In the genomic region with DNA sequence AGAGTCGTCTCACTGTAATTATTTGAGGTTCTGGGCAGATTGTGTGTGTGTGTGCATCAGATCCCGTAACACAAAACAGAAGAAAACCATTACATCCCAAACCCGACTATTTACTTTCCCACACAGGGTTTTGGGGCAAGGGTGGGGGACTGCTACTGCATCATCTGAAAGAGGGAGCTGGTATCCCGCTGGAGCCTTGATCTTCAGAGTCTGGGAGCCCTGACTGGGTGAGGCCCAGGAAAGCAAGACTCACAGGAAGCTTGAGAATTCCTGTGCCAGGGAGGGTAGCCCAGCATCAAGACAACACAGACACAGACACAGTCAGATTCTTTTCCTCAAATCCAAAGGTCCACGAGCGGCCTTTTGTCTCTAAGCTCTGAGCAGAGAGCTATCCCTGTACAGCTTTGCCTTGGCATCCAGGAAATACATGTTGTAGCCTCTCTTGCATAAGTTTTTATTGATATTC, we compare ENCODE assay signal across 10 mouse cellular contexts. TPM values are rescaled to one million over a fixed set of nuclear protein-coding genes. Genes with fewer than 3 reads are reported as not detected.
DNase-seq lines count a peak whose midpoint lies in the region; ATAC-seq and TF ChIP-seq lines count a peak whose summit lies in the region.
"Had no signal": no experiment of that assay in that cellular context is flagged by ENCODE, and none has a peak within 500 bp of the region (broad histone marks: within the 10 kb centered on the region; RNA-seq: fewer than 3 reads in every experiment).

No protein-coding gene starts in this region.

- H3K36me3 ChIP-seq in stomach, embryonic 14.5 days (ENCODE audit: control insufficient read depth, insufficient read depth, low read length) = no peaks in the 10 kb centered on the region
- H3K36me3 ChIP-seq in stomach, postnatal 0 days (ENCODE audit: control insufficient read depth, insufficient read depth, low read length) = no peaks in the 10 kb centered on the region
- no peaks in the 10 kb centered on the region for H3K36me3 ChIP-seq in limb, embryonic 14.5 days (ENCODE audit: control insufficient read depth, insufficient read depth, low read length)
- H3K36me3 ChIP-seq in neural tube, embryonic 15.5 days = no peaks in the 10 kb centered on the region

- 0 out of 2 replicates have a peak overlapping the region, but pooled peaks have one; percentile 6 for H3K4me2 ChIP-seq in stomach, embryonic 14.5 days (replicated peaks; ENCODE audit: low read depth, low read length)
- no peak overlapping the region for H3K4me2 ChIP-seq in stomach, postnatal 0 days (replicated peaks; ENCODE audit: low read depth)
- peak overlapping the region; percentile 29; the same call in 1 of the 2 replicates for H3K4me2 ChIP-seq in limb, embryonic 14.5 days (replicated peaks; ENCODE audit: low read depth, low read length, severe bottlenecking)
- H3K4me2 ChIP-seq in neural tube, embryonic 15.5 days = peak overlapping the region; percentile 37; the same call in 1 of the 2 replicates

- no peak for TF ChIP-seq CTCF in stomach, postnatal 0 days (IDR thresholded peaks at IDR 0.05; ENCODE audit: low read depth)

- no peaks in the 10 kb centered on the region for H3K4me1 ChIP-seq in stomach, embryonic 14.5 days (ENCODE audit: control insufficient read depth, insufficient read depth, low read length)
- H3K4me1 ChIP-seq in stomach, postnatal 0 days (replicated peaks; ENCODE audit: control insufficient read depth, insufficient read depth) = no peaks in the 10 kb centered on the region
- peaks cover 8% of the 10 kb centered on the region for H3K4me1 ChIP-seq in limb, embryonic 14.5 days (ENCODE audit: control insufficient read depth, insufficient read depth, low read length)
- H3K4me1 ChIP-seq in neural tube, embryonic 15.5 days = peaks cover 12% of the 10 kb centered on the region

- no peak overlapping the region for H3K27ac ChIP-seq in stomach, embryonic 14.5 days (ENCODE audit: low read length)
- H3K27ac ChIP-seq in stomach, postnatal 0 days (replicated peaks) = no peak overlapping the region
- no peak overlapping the region for H3K27ac ChIP-seq in limb, embryonic 14.5 days (replicated peaks; ENCODE audit: low read depth, low read length)
- no peak overlapping the region for H3K27ac ChIP-seq in neural tube, embryonic 15.5 days (replicated peaks)

- no peaks in the 10 kb centered on the region for H3K27me3 ChIP-seq in stomach, embryonic 14.5 days (ENCODE audit: control insufficient read depth, insufficient read depth, low read length)
- no peaks in the 10 kb centered on the region for H3K27me3 ChIP-seq in stomach, postnatal 0 days (ENCODE audit: control insufficient read depth, insufficient read depth, low read length)
- no peaks in the 10 kb centered on the region for H3K27me3 ChIP-seq in limb, embryonic 14.5 days (ENCODE audit: control insufficient read depth, insufficient read depth, low read length)
- H3K27me3 ChIP-seq in neural tube, embryonic 15.5 days (replicated peaks) = no peaks in the 10 kb centered on the region

- peak; percentile 26 for DNase-seq in embryo, embryonic 11 days
- DNase-seq in embryo, embryonic 10 days (ENCODE audit: low spot score) = no peak
- no peak for DNase-seq in stomach, postnatal 0 days (ENCODE audit: low spot score)
- DNase-seq in limb, embryonic 14.5 days (ENCODE audit: low spot score) = no peak
- DNase-seq in layer of hippocampus, postnatal 10 days (ENCODE audit: low spot score in 2 of 2) = no peak
- no peak for DNase-seq in retina, embryonic 14.5 days (ENCODE audit: low spot score)
- DNase-seq: adrenal gland, adult 8-10 months; kidney, postnatal 36 days had no signal

- H3K4me3 ChIP-seq in stomach, embryonic 14.5 days (ENCODE audit: low read depth, low read length) = no peak overlapping the region
- no peak overlapping the region for H3K4me3 ChIP-seq in stomach, postnatal 0 days (ENCODE audit: low read depth, low read length)
- no peak overlapping the region for H3K4me3 ChIP-seq in limb, embryonic 14.5 days (replicated peaks; ENCODE audit: low read length)
- no peak overlapping the region for H3K4me3 ChIP-seq in neural tube, embryonic 15.5 days (replicated peaks)

- 39% methylated on average over 6 of the region's 6 CpGs for WGBS in stomach, embryonic 14.5 days
- 44% methylated on average over 6 of the region's 6 CpGs for WGBS in stomach, postnatal 0 days
- WGBS in limb, embryonic 14.5 days = 27% methylated on average over 6 of the region's 6 CpGs
- 37% methylated on average over 6 of the region's 6 CpGs for WGBS in neural tube, embryonic 15.5 days

- no peak for TF ChIP-seq POLR2A in limb, embryonic 14.5 days (IDR thresholded peaks at IDR 0.05; ENCODE audit: borderline replicate concordance, extremely low read depth, insufficient read depth, insufficient read length)

- H3K9me3 ChIP-seq in stomach, embryonic 14.5 days (ENCODE audit: control insufficient read depth, low read depth, low read length) = no peaks in the 10 kb centered on the region
- no peaks in the 10 kb centered on the region for H3K9me3 ChIP-seq in stomach, postnatal 0 days (ENCODE audit: control insufficient read depth, low read length)
- H3K9me3 ChIP-seq in limb, embryonic 14.5 days (ENCODE audit: control insufficient read depth, low read length) = no peaks in the 10 kb centered on the region
- no peaks in the 10 kb centered on the region for H3K9me3 ChIP-seq in neural tube, embryonic 15.5 days (replicated peaks)

- TF ChIP-seq EP300 in stomach, postnatal 0 days (optimal IDR thresholded peaks at IDR 0.05) = no peak

- H3K9ac ChIP-seq in stomach, embryonic 14.5 days (replicated peaks; ENCODE audit: low read depth, low read length) = no peak overlapping the region
- no peak overlapping the region for H3K9ac ChIP-seq in stomach, postnatal 0 days (ENCODE audit: low read length)
- no peak overlapping the region for H3K9ac ChIP-seq in limb, embryonic 14.5 days (ENCODE audit: low read depth, low read length, severe bottlenecking)
- H3K9ac ChIP-seq in neural tube, embryonic 15.5 days (replicated peaks) = no peak overlapping the region

- ATAC-seq in stomach, embryonic 14.5 days (ENCODE audit: insufficient number of reproducible peaks, insufficient read depth, low FRiP score, low read depth) = no peak
- ATAC-seq in stomach, postnatal 0 days (ENCODE audit: low FRiP score, low TSS enrichment) = no peak
- no peak for ATAC-seq in limb, embryonic 14.5 days (ENCODE audit: low FRiP score, low read depth)
- no peak for ATAC-seq in neural tube, embryonic 15.5 days (ENCODE audit: low FRiP score)

RNA-seq across cellular contexts. Expression of gene Frmd6, which starts 41.0 kb away (rescaled TPM):
- polyA plus RNA-seq in stomach, embryonic 14.5 days (2014; fragmentation: Nextera tagmentation; extraction: Ambion mirVana) = 32.5 and 36.2 TPM in 2 replicates
- polyA plus RNA-seq in stomach, postnatal 0 days (2015; fragmentation: Nextera tagmentation; extraction: Ambion mirVana) = 17.1 and 17.2 TPM in 2 replicates
- 48.6 and 49.8 TPM in 2 replicates for polyA plus RNA-seq in limb, embryonic 14.5 days (2012; rRNA removed)
- 64.9 and 67.1 TPM in 2 replicates for polyA plus RNA-seq in limb, embryonic 14.5 days (2014; fragmentation: Nextera tagmentation; extraction: Ambion mirVana)
- polyA plus RNA-seq in neural tube, embryonic 15.5 days (2015; fragmentation: Nextera tagmentation; extraction: Ambion mirVana) = 9.3 and 13.3 TPM in 2 replicates
- 10 to 100 TPM; 11.0 to 12.5 TPM for total RNA-seq in layer of hippocampus, postnatal 10 days (2021)
